Comparison of ENCODE assay signal across 7 mouse cellular contexts in the genomic region with DNA sequence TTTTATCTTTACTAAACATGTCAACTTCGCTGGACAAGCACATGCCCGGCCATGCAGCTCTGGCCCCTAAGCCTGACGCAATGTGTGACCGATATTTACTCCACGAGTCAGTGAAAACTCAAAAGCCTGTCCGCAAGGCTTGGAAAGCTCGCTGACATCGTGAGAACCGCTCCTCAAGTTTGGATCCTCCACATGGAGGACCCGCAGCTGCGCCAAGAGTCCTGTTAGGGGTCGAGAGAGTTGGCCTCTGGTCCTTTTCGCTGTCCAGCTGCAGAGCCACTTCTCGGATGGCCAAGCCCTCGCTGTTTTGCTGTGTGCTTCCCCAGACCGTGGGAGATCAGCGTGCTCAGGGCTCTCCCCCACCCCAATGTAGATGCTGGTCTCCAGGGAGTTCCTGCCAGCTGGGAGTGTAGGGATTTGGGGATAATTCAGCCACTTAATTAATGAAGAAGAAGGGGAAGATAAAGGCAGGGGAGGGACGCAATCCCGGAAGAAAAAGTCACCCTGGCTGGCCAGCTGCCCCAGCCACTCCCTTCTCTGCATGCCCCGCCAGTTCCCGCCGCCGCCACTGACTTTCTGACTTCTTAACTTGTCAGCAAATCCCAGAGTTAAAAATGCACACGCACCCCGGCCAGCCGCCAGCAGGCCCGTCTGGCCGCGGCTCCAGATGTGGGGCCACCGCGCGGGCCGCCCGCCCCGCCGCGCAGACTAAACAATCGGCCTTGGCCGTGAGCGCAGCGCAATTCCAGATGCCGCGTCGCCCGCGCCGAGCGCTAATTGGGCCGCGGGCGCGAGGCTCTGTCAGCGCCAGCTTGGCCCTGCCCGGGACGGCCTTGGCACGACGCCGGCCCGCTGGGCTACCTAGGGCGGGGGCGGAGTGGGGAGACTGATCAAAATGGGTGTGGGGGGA. TPM values are rescaled to one million over a fixed set of nuclear protein-coding genes. Genes with fewer than 3 reads are reported as not detected.
DNase-seq lines count a peak whose midpoint lies in the region; ATAC-seq and TF ChIP-seq lines count a peak whose summit lies in the region.

No protein-coding gene starts in this region.

- peak overlapping the region; percentile 51 to 59 for H3K4me3 ChIP-seq in ES-E14 (ENCODE audit: insufficient read depth in 1 of 2, low read depth in 1 of 2, low read length in 2 of 2, poor library complexity in 1 of 2, severe bottlenecking in 1 of 2)
- peak overlapping the region; percentile 36 for H3K4me3 ChIP-seq in forebrain, postnatal 0 days (ENCODE audit: low read depth, low read length)
- peak overlapping the region; percentile 31 for H3K4me3 ChIP-seq in hindbrain, embryonic 11.5 days (ENCODE audit: low read depth, low read length)
- peak overlapping the region; percentile 38 for H3K4me3 ChIP-seq in left cerebral cortex, adult 2 months
- H3K4me3 ChIP-seq in small intestine, adult 2 months (ENCODE audit: low read depth, low read length), result peak overlapping the region; percentile 72

- in situ Hi-C loops in ES-E14 (cut with MboI; ENCODE audit: low sequenced_read_pairs in 2 of 2, unreplicated experiment in 2 of 2), result no loop called here

- WGBS in forebrain, postnatal 0 days, result 6% methylated on average over 61 of the region's 61 CpGs
- 1% methylated on average over 61 of the region's 61 CpGs for WGBS in hindbrain, embryonic 11.5 days
- WGBS in small intestine, adult 2 months, result 5% methylated on average over 61 of the region's 61 CpGs

- DNase-seq in ES-E14 (ENCODE audit: low read depth, low spot score), result no peak
- peak; percentile 80 for DNase-seq in adrenal gland, postnatal 14 days
- peak; percentile 58 for DNase-seq in forebrain, postnatal 0 days
- peak; percentile 78 for DNase-seq in hindbrain, embryonic 11.5 days (ENCODE audit: low spot score)
- DNase-seq in left cerebral cortex, adult 2 months (ENCODE audit: extremely low spot score in 1 of 2, low spot score in 2 of 2), result peak; percentile 21 to 26

- H3K9ac ChIP-seq in ES-E14 (ENCODE audit: insufficient read depth, low read depth, low read length, poor library complexity, severe bottlenecking), result peak overlapping the region; percentile 19; the same call in 1 of the 2 replicates
- H3K9ac ChIP-seq in forebrain, postnatal 0 days, result peak overlapping the region; percentile 45
- peak overlapping the region; percentile 37; the same call in 1 of the 2 replicates for H3K9ac ChIP-seq in hindbrain, embryonic 11.5 days (ENCODE audit: low read depth, low read length)

- peak; percentile 53 for ATAC-seq in forebrain, postnatal 0 days
- ATAC-seq in hindbrain, embryonic 11.5 days (ENCODE audit: low FRiP score), result peak; percentile 61
- ATAC-seq in megakaryocyte progenitor cell, adult 5-6 weeks (replicated peaks; ENCODE audit: poor library complexity), result peak; percentile 56

- peaks cover 10% of the 10 kb centered on the region for H3K27me3 ChIP-seq in forebrain, postnatal 0 days (ENCODE audit: insufficient read depth, low read length)
- peaks cover 11% of the 10 kb centered on the region for H3K27me3 ChIP-seq in hindbrain, embryonic 11.5 days (ENCODE audit: control insufficient read depth, insufficient read depth, low read length)
- H3K27me3 ChIP-seq in small intestine, adult 2 months (ENCODE audit: control insufficient read depth, insufficient read depth, low read length), result no peaks in the 10 kb centered on the region

- H3K36me3 ChIP-seq in ES-E14 (ENCODE audit: control insufficient read depth, insufficient read depth, low read length, poor library complexity, severe bottlenecking), result no peaks in the 10 kb centered on the region
- H3K36me3 ChIP-seq in forebrain, postnatal 0 days (ENCODE audit: insufficient read depth), result no peaks in the 10 kb centered on the region
- no peaks in the 10 kb centered on the region for H3K36me3 ChIP-seq in hindbrain, embryonic 11.5 days (ENCODE audit: control insufficient read depth, insufficient read depth, low read length)
- H3K36me3 ChIP-seq in small intestine, adult 2 months (ENCODE audit: control insufficient read depth, insufficient read depth, low read length), result no peaks in the 10 kb centered on the region

- H3K4me1 ChIP-seq in ES-E14 (ENCODE audit: control insufficient read depth in 2 of 2, insufficient read depth in 2 of 2, low read length in 2 of 2, poor library complexity in 1 of 2), result peaks cover 8 to 12% of the 10 kb centered on the region in 2 experiments; a peak in 2 of 4 replicates
- H3K4me1 ChIP-seq in forebrain, postnatal 0 days (ENCODE audit: insufficient read depth), result peaks cover 13% of the 10 kb centered on the region
- H3K4me1 ChIP-seq in hindbrain, embryonic 11.5 days (replicated peaks; ENCODE audit: control insufficient read depth, insufficient read depth, low read length), result peaks cover 26% of the 10 kb centered on the region
- peaks cover 22% of the 10 kb centered on the region for H3K4me1 ChIP-seq in small intestine, adult 2 months (ENCODE audit: control insufficient read depth, insufficient read depth, insufficient read length, low read length)

- no peak for TF ChIP-seq POLR2A in small intestine, adult 2 months (IDR thresholded peaks at IDR 0.05; ENCODE audit: low read depth, low read length)

- H3K27ac ChIP-seq in ES-E14 (ENCODE audit: insufficient read depth, low read depth, low read length, poor library complexity, severe bottlenecking), result no peak overlapping the region
- no peak overlapping the region for H3K27ac ChIP-seq in forebrain, postnatal 0 days (ENCODE audit: low read depth, low read length)
- peak overlapping the region; percentile 51; the same call in 1 of the 2 replicates for H3K27ac ChIP-seq in hindbrain, embryonic 11.5 days (ENCODE audit: low read depth, low read length)
- H3K27ac ChIP-seq in left cerebral cortex, adult 2 months, result no peak overlapping the region
- H3K27ac ChIP-seq in small intestine, adult 2 months (ENCODE audit: insufficient read depth, low read depth, low read length), result peak overlapping the region; percentile 89

- H3K9me3 ChIP-seq in ES-E14 (ENCODE audit: control insufficient read depth, insufficient read depth, low read depth, low read length), result no peaks in the 10 kb centered on the region
- no peaks in the 10 kb centered on the region for H3K9me3 ChIP-seq in forebrain, postnatal 0 days (ENCODE audit: low read length)
- no peaks in the 10 kb centered on the region for H3K9me3 ChIP-seq in hindbrain, embryonic 11.5 days (ENCODE audit: control insufficient read depth, low read length)

- H3K4me2 ChIP-seq in forebrain, postnatal 0 days (ENCODE audit: low read depth), result peak overlapping the region; percentile 74
- H3K4me2 ChIP-seq in hindbrain, embryonic 11.5 days (replicated peaks; ENCODE audit: low read depth, low read length), result peak overlapping the region; percentile 77

- intact Hi-C loops in left cerebral cortex, adult 2 months (cut with DNase I), result loop anchor here (2.0 kb wide), 1 partner anchor 49 kb away; the partner anchor contains the start of gene Foxp4

- no peak for TF ChIP-seq CTCF in forebrain, postnatal 0 days (IDR thresholded peaks at IDR 0.05; ENCODE audit: low read depth)
- no peak; the same call in 1 of the 2 replicates for TF ChIP-seq CTCF in left cerebral cortex, adult 2 months (IDR thresholded peaks at IDR 0.05)
- peak; percentile 15; the same call in 1 of the 2 replicates for TF ChIP-seq CTCF in small intestine, adult 2 months (IDR thresholded peaks at IDR 0.05; ENCODE audit: extremely low read depth, insufficient read length, insufficient replicate concordance, low read depth, low read length)

TF ChIP-seq in ES-E14, 5 proteins besides CTCF, POLR2A, EP300 and RAD21:
- TF ChIP-seq MAFK (IDR thresholded peaks at IDR 0.05; ENCODE audit: insufficient read depth, low read depth, low read length) (no peak), CHD2 (IDR thresholded peaks at IDR 0.05; ENCODE audit: low read depth, low read length) (no peak)
TF ChIP-seq in ES-E14: peak in this region for 0.

RNA-seq across cellular contexts. Expression of gene Foxp4, which starts 49.4 kb away (rescaled TPM):
- total RNA-seq in ES-E14 (2012; rRNA removed), result 25.2 and 42.4 TPM in 2 replicates
- total RNA-seq in adrenal gland, postnatal 14 days (2021), result 20.6 and 28.1 TPM in 2 replicates
- 108 and 109 TPM in 2 replicates for total RNA-seq in forebrain, postnatal 0 days (2014; rRNA removed)
- polyA plus RNA-seq in forebrain, postnatal 0 days (2015; fragmentation: Nextera tagmentation; extraction: Ambion mirVana), result 45.7 and 56.4 TPM in 2 replicates
- polyA plus RNA-seq in hindbrain, embryonic 11.5 days (2014; fragmentation: Nextera tagmentation; extraction: Ambion mirVana), result 23.9 and 28.4 TPM in 2 replicates
- 10 to 100 TPM; 43.1 to 50.6 TPM for total RNA-seq in left cerebral cortex, adult 2 months (2021)
- total RNA-seq in megakaryocyte progenitor cell, adult 5-6 weeks (2015), result 20.1 and 21.3 TPM in 2 replicates
- 3.2 and 4.0 TPM in 2 replicates for total RNA-seq in megakaryocyte progenitor cell, adult 5-6 weeks (2017)
- 66.9 and 126 TPM in 2 replicates for polyA plus RNA-seq in small intestine, adult 2 months (2012; rRNA removed)

Comparison
In these comparisons a context has a peak if more than half of its experiments do, and no peak if none do; other contexts are left out.
1. H3K27ac ChIP-seq: peak in hindbrain, embryonic 11.5 days (single experiment) and small intestine, adult 2 months (single experiment); none in ES-E14 (single experiment), forebrain, postnatal 0 days (single experiment) and left cerebral cortex, adult 2 months (single experiment).
2. Peak in every context shown above with its lines, with median percentiles within 50 percentile points of each other: H3K4me3 ChIP-seq, H3K9ac ChIP-seq and ATAC-seq.